Mouse (Mus musculus) embryonic facial prominence, embryonic 13.5 days (tissue): ENCODE measurements around the gene Lrrc14b. TPM values are rescaled to one million over a fixed set of nuclear protein-coding genes. Genes with fewer than 3 reads are reported as not detected.
A peak's percentile ranks its signal among the peaks of the same experiment; 100 is the strongest.

Experiments used
- ATAC-seq: fragments of 200-750 bp; cut with Nextera tagmentation; 2 replicates; pipeline ENCODE4 v1.8.0; 2017; ENCODE audit warnings: low read depth; ENCODE audit not compliant: insufficient number of reproducible peaks, insufficient read depth, low FRiP score, low TSS enrichment
- H3K27ac ChIP-seq: fragments of 300-500 bp; sonication (generic); 2 replicates; pipeline ENCODE4 v1.5.1; 2015; ENCODE audit warnings: moderate library complexity, mild to moderate bottlenecking, inconsistent platforms
- H3K27me3 ChIP-seq: fragments of 300-500 bp; sonication (generic); 2 replicates; pipeline ENCODE4 v1.6.1; 2015; ENCODE audit warnings: mild to moderate bottlenecking, inconsistent platforms
- H3K36me3 ChIP-seq: fragments of 300-500 bp; sonication (generic); 2 replicates; pipeline ENCODE4 v1.6.1; 2015; ENCODE audit warnings: mild to moderate bottlenecking, inconsistent platforms
- H3K4me1 ChIP-seq: fragments of 300-500 bp; sonication (generic); 2 replicates; pipeline ENCODE4 v1.6.1; 2015; ENCODE audit warnings: inconsistent platforms
- H3K4me2 ChIP-seq: fragments of 300-500 bp; sonication (generic); 2 replicates; pipeline ENCODE4 v1.6.1; 2015; ENCODE audit warnings: moderate library complexity, mild to moderate bottlenecking, inconsistent platforms
- H3K4me3 ChIP-seq: fragments of 300-500 bp; sonication (generic); 2 replicates; pipeline ENCODE4 v1.5.1; 2015; ENCODE audit warnings: mild to moderate bottlenecking, inconsistent platforms
- H3K9ac ChIP-seq: fragments of 300-500 bp; sonication (generic); 2 replicates; pipeline ENCODE4 v1.6.1; 2015; ENCODE audit warnings: mild to moderate bottlenecking, inconsistent platforms
- H3K9me3 ChIP-seq: fragments of 300-500 bp; sonication (generic); 2 replicates; pipeline ENCODE4 v1.6.1; 2016; ENCODE audit warnings: inconsistent platforms
- WGBS: fragments of 180-500 bp; shearing (Covaris S2); methylation state at CpG from one replicate; pipeline ENCODE4 v1.1.7; 2015; ENCODE audit warnings: mixed read lengths; 5-methylcytosine and 5-hydroxymethylcytosine counted together
- microRNA counts: library from miRNA; unstranded; fragments of <30 nt; microRNA quantifications from one replicate; lab custom pipeline; 2016
- microRNA-seq: library from miRNA; unstranded; fragments of <30 nt; microRNA quantifications from one replicate; pipeline ENCODE4, GENCODE M21; 2016
- polyA plus RNA-seq: library from polyadenylated mRNA; unstranded; fragments of >200 nt; fragmentation: Nextera tagmentation; extraction: Ambion mirVana; gene quantifications from 2 replicates; pipeline ENCODE4 v1.2.1, GENCODE M21; 2015

Lrrc14b gene
- polyA plus RNA-seq, 1 experiment from 2014 or later, result not detected

DNA sequence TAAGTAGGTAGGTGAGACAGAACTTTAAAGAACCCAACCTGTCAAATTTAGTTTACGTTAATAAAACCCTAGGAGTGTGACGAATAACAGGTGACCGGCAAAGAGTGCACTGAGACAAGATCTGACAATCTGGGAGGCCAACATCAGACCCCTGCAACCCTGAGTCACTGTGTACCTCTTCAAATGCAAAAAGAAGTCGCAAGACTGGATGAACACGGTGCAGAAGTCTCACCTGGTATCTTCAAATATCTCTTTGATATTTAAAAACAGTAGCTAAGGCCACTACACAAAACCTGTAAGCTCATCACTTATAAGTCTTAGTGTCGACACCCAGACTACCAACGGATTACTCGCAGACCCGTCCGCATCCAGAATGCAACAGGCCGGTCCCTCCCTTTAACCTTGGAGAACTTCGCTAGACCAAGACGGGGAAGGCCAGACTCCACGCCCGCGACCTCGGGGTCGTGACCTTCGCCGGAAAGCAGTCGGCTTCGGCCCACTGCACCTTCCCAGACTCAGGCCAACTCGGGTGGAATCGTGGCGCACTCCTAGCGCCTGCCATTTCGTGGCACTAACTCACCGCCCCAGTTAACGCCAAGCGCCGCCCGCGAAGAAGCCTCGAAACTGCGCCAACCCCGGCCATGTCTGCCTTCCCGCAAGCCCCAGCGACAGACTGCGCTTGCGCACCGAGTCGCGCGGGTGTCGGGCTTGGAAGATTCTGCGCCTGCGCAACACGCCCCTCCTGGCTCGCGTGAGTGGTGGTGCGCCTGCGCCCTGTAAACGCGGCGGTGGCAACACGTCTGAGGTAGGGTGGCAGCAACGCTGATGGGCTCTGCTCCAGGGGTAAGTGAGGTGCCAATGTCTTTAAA, 14.0 kb downstream of the Lrrc14b start, which contains the start of the genes Sdha and Ccdc127:
Gene Sdha (minus strand): TSS at position 715 of the 869 bp plus-strand sequence.
Gene Ccdc127 (plus strand): TSS at position 744 of the 869 bp plus-strand sequence.
- peak within 1 kb of the TSS; percentile 81 for H3K4me2 ChIP-seq
- H3K9me3 ChIP-seq, result no peaks in the 10 kb centered on the region
- H3K27ac ChIP-seq, result peak within 1 kb of the TSS; percentile 84
- ATAC-seq, result peak; percentile 93
- WGBS, result 1% methylated on average over 57 of the region's 57 CpGs
- H3K4me3 ChIP-seq, result peak within 1 kb of the TSS; percentile 76
- peaks cover 21% of the 10 kb centered on the region for H3K36me3 ChIP-seq
- H3K27me3 ChIP-seq, result no peaks in the 10 kb centered on the region
- H3K9ac ChIP-seq, result peak within 1 kb of the TSS; percentile 93
- H3K4me1 ChIP-seq, result peaks cover 21% of the 10 kb centered on the region

GRCm38 (mm10) chr13:74341036-74341435, 22.8 kb downstream of the Lrrc14b start:
- no peaks in the 10 kb centered on the region for H3K27me3 ChIP-seq
- H3K36me3 ChIP-seq, result peaks cover 68% of the 10 kb centered on the region
- H3K27ac ChIP-seq, result no peak overlapping the region
- no peak overlapping the region for H3K4me2 ChIP-seq
- no peak overlapping the region for H3K4me3 ChIP-seq
- no peak for ATAC-seq
- H3K9me3 ChIP-seq, result no peaks in the 10 kb centered on the region
- H3K9ac ChIP-seq, result no peak overlapping the region
- H3K4me1 ChIP-seq, result no peaks in the 10 kb centered on the region
- 60% methylated on average over 3 of the region's 3 CpGs for WGBS

- H3K9ac ChIP-seq, result no peak overlapping the region
- H3K4me3 ChIP-seq, result no peak overlapping the region
- H3K4me1 ChIP-seq, result peaks cover 5% of the 10 kb centered on the region; the same call in 1 of the 2 replicates
- no peaks in the 10 kb centered on the region for H3K9me3 ChIP-seq
- H3K27ac ChIP-seq, result peak overlapping the region; percentile 74
- no peak for ATAC-seq
- peaks cover 74% of the 10 kb centered on the region for H3K36me3 ChIP-seq
- H3K4me2 ChIP-seq, result no peak overlapping the region
- no peaks in the 10 kb centered on the region for H3K27me3 ChIP-seq
Measured at GRCm38 (mm10) chr13:74329321-74329720, 34.5 kb downstream of the Lrrc14b start.

DNA sequence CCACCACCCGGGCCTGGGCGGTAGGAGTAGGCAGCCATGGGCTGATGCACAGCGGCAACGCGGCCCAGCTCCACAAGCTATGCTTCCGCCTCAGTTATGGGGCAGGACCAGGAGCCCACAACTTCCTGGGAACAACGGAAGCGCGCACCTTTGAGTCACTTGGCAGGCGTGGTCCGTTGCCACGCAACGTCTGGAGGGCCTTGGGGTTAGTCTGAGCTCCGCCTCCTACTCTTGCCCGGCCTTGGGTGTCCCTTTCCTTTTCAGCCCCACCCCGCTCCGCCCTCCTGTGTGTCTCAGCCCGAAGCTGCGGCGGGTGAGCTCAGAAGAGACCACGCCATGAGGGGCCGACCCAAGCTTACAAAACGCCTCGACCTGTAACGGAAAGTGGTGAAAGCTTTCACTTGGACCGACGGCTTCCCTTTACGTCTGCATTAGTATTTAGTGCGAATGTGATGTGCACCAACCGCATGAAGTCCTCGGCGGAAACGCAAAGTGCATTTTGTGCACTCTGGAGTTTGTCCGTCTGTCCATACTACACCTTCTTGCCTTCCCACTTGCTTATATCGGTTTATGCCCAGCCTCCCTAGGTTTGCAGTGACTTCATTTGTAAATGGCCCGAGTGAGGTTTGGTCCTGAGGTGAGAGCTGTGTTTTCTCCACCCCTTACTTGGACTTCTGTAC, 46.5 kb downstream of the Lrrc14b start, which contains the start of gene Pdcd6:
Gene Pdcd6 (minus strand): TSS at position 411 of the 680 bp plus-strand sequence.
- no peaks in the 10 kb centered on the region for H3K27me3 ChIP-seq
- H3K36me3 ChIP-seq, result peaks cover 33% of the 10 kb centered on the region
- no peaks in the 10 kb centered on the region for H3K9me3 ChIP-seq
- peak within 1 kb of the TSS; percentile 69 for H3K4me2 ChIP-seq
- H3K4me3 ChIP-seq, result peak within 1 kb of the TSS; percentile 77
- WGBS, result under 1% methylated on average over 36 of the region's 36 CpGs
- H3K27ac ChIP-seq, result peak within 1 kb of the TSS; percentile 77
- peak within 1 kb of the TSS; percentile 91 for H3K9ac ChIP-seq
- peaks cover 10% of the 10 kb centered on the region for H3K4me1 ChIP-seq
- peak; percentile 100 for ATAC-seq

GRCm38 (mm10) chr13:74316789-74317169, 47.0 kb downstream of the Lrrc14b start:
- Histone ChIP-seq H3K4me1 (peaks cover 10% of the 10 kb centered on the region), H3K9ac (peak overlapping the region; percentile 91), H3K36me3 (peaks cover 28% of the 10 kb centered on the region), H3K9me3 (no peaks in the 10 kb centered on the region), H3K4me3 (peak overlapping the region; percentile 77), H3K27ac (peak overlapping the region; percentile 77), H3K4me2 (peak overlapping the region; percentile 69), H3K27me3 (no peaks in the 10 kb centered on the region)
- WGBS, result 2% methylated on average over 15 of the region's 15 CpGs
- no peak for ATAC-seq

DNA sequence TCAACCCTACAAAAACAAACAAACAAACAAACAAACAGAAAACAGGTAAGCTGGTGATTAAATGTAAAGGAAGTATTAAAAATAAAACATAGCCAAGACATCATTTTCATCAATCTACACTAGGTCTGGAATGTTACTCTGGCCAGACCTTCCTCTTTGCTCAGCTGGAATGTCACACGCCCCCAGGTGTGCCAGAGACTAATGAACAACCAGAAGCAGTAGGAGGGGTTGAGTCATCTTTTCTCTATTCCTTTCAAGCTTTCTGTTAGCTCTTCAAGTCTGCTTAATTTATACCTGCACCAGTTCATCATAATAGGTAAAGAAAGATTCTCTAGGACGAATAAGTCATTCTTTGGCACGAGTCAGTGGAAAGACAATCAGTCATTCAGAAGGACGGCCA, 47.4 kb downstream of the Lrrc14b start:
- H3K27me3 ChIP-seq, result no peaks in the 10 kb centered on the region
- peak overlapping the region; percentile 91 for H3K9ac ChIP-seq
- H3K27ac ChIP-seq, result peak overlapping the region; percentile 77; the same call in 1 of the 2 replicates
- peaks cover 24% of the 10 kb centered on the region for H3K36me3 ChIP-seq
- ATAC-seq, result no peak
- H3K9me3 ChIP-seq, result no peaks in the 10 kb centered on the region
- peak overlapping the region; percentile 69 for H3K4me2 ChIP-seq
- 25% methylated on average over 4 of the region's 4 CpGs for WGBS
- H3K4me3 ChIP-seq, result peak overlapping the region; percentile 77
- H3K4me1 ChIP-seq, result peaks cover 10% of the 10 kb centered on the region

GRCm38 (mm10) chr13:74314616-74315015, 49.2 kb downstream of the Lrrc14b start:
- H3K9ac ChIP-seq, result no peak overlapping the region
- H3K36me3 ChIP-seq, result peaks cover 24% of the 10 kb centered on the region
- H3K4me2 ChIP-seq, result no peak overlapping the region
- H3K27me3 ChIP-seq, result no peaks in the 10 kb centered on the region
- H3K27ac ChIP-seq, result no peak overlapping the region
- H3K4me1 ChIP-seq, result peaks cover 10% of the 10 kb centered on the region
- ATAC-seq, result no peak
- WGBS, result 92% methylated on average over 3 of the region's 3 CpGs
- no peaks in the 10 kb centered on the region for H3K9me3 ChIP-seq
- no peak overlapping the region for H3K4me3 ChIP-seq

MicroRNA genes within 50 kb of the gene (microRNA counts, 519-probe panel; counts per million panel counts)
- 236 counts per million, percentile 44 among the panel's probes with 10 or more counts for microRNA mmu-miR-692 (lab: Ali Mortazavi, UCI)

Small RNA genes within 50 kb of the gene (microRNA-seq; reads per million reads assigned to microRNA genes)
- not detected for gene Mir692-3

Other genes with a start within 250 kb of the Lrrc14b start
- not detected in 2 replicates for gene Slc9a3, start 242.5 kb downstream of the Lrrc14b start, polyA plus RNA-seq
- gene Exoc3, start 155.3 kb downstream of the Lrrc14b start, polyA plus RNA-seq, result 76.9 and 91.6 TPM in 2 replicates
- gene Ahrr, start 71.7 kb downstream of the Lrrc14b start, polyA plus RNA-seq, result 1.9 and 2.1 TPM in 2 replicates
- gene Pdcd6, start 46.4 kb downstream of the Lrrc14b start, polyA plus RNA-seq, result 150 and 159 TPM in 2 replicates
- gene Sdha, start 13.7 kb downstream of the Lrrc14b start, polyA plus RNA-seq, result 238 and 291 TPM in 2 replicates
- gene Ccdc127, start 13.7 kb downstream of the Lrrc14b start, polyA plus RNA-seq, result 68.1 and 69.4 TPM in 2 replicates
- gene Zfp72, start 26.8 kb upstream of the Lrrc14b start, polyA plus RNA-seq, result 8.0 TPM in 2 replicates
- 83.8 and 276 TPM in 2 replicates for gene Ftl1-ps1, start 35.7 kb upstream of the Lrrc14b start, polyA plus RNA-seq
- 24.6 and 27.1 TPM in 2 replicates for gene Zfp825, start 130.0 kb upstream of the Lrrc14b start, polyA plus RNA-seq